Mouse (Mus musculus): Measurements from ENCODE around the gene Gm20075. TPM values are rescaled to one million over a fixed set of nuclear protein-coding genes. Genes with fewer than 3 reads are reported as not detected.
"Not testable (repeated sequence)": the region's sequence is repeated elsewhere in the genome, so short reads cannot be mapped to it uniquely, and the experiment has no call there.

The Gm20075 gene
- 10 to 100 TPM; 25.2 to 27.1 TPM for total RNA-seq (2021)
- long read RNA-seq, experiment 1: 0 reads
- long read RNA-seq, experiment 2, partial matches to known transcripts: 0 of 1 reads
- long read RNA-seq, experiment 2, other reads (novel, unspliced or antisense): 0 of 1 reads

DNA sequence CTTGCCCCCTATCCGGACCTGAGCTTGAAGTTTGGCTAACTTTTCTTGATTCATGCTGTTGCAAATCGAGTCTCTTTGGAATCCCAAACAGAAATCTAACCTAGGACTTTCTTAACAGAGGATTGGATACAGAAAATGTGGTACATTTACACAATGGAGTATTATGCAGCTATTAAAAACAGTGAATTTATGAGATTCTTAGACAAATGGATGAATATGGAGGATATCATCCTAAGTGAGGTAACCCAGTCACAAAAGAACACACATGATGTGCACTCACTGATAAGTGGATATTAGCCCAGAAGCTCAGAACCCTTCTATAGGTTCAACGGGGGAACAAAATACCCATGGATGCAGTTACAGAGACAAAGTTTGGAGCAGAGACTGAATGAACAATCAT lies at the start of gene Gm20075:
TSS of gene Gm20075 (minus strand) at position 101 of the 400 bp plus-strand sequence.
- intact Hi-C loops (cut with DNase I); H3K27ac ChIP-seq; DNase-seq (ENCODE audit: extremely low spot score in 1 of 2, low spot score in 2 of 2): not testable (repeated sequence)

DNA sequence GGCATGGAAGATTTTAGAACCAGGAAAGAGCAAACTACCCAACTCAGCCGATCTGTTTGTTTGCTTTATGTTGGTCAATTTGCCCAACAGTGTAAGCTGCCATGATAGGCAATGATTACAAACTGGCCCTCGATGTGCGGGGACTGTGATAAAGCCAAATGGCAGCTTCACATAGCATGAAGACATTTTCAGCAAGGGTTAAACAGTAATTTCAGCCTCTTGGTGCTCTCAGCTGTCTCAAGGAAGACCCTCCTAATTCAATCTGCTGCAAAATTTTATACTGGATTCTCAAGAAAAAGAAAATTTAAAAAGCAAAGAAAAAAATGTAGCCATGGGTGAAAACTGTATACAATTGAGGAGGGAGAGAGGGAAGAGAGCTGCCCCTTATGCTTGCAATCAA lies 47.9 kb upstream of the Gm20075 start:
- no peak overlapping the region for H3K4me3 ChIP-seq
- intact Hi-C loops (cut with DNase I): no loop called here
- DNase-seq (ENCODE audit: extremely low spot score in 1 of 2, low spot score in 2 of 2): no peak
- H3K27ac ChIP-seq: no peak overlapping the region
- TF ChIP-seq CTCF (IDR thresholded peaks at IDR 0.05): no peak

More for the DNA sequence above, at the start of gene Gm20075:
- H3K4me3 ChIP-seq: not testable (repeated sequence)

DNA sequence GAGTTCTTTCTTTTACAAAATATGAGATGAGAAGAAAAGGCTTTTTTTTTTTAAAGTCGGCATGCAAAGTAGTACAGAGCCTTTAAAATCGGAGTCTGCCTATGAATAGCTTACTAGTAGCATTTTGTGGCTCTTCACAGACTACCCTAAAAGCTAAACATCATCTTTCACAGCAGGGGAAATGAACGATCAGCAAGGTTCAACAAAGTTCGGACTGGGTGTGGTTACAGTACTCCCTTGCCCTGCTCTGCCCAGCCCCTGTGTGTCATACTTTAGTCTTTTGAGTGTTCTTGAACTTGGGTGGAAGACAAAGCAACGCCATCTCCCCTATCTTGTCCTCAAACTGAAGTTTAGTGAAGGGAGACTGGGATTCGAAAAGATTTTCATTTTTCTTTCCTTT lies 45.5 kb upstream of the Gm20075 start:
- Histone ChIP-seq H3K4me3 (no peak overlapping the region), H3K27ac (no peak overlapping the region)
- TF ChIP-seq CTCF (IDR thresholded peaks at IDR 0.05): no peak
- no peak for DNase-seq (ENCODE audit: extremely low spot score in 1 of 2, low spot score in 2 of 2)
- intact Hi-C loops (cut with DNase I): no loop called here

DNA sequence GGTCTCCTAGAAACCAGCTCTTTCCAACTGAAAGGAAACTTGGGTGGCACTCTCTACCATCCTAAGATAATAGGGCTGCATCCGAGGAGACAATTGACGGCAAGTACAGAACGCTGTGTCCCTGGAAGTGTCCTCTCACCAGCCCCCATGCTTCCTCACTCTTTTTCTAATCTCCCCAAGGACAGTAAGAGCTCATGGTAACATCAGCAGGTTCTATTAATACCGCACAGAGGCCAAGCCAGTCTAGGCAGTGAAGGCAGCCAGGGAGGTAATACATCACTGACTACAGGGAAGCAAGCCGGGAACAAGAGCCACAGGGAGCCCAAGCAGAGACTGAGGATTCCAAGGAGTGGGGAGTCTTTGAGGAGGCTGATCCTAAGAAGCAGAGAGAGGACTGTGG lies 43.8 kb upstream of the Gm20075 start:
- no peak for DNase-seq (ENCODE audit: extremely low spot score in 1 of 2, low spot score in 2 of 2)
- H3K4me3 ChIP-seq: no peak overlapping the region
- intact Hi-C loops (cut with DNase I): no loop called here
- no peak overlapping the region for H3K27ac ChIP-seq
- no peak for TF ChIP-seq CTCF (IDR thresholded peaks at IDR 0.05)

GRCm38 (mm10) chr13:96112711-96113110 lies 31.5 kb upstream of the Gm20075 start:
- no peak overlapping the region for H3K4me3 ChIP-seq
- no peak for TF ChIP-seq CTCF (IDR thresholded peaks at IDR 0.05)
- no peak for DNase-seq (ENCODE audit: extremely low spot score in 1 of 2, low spot score in 2 of 2)
- intact Hi-C loops (cut with DNase I): no loop called here
- H3K27ac ChIP-seq: no peak overlapping the region

DNA sequence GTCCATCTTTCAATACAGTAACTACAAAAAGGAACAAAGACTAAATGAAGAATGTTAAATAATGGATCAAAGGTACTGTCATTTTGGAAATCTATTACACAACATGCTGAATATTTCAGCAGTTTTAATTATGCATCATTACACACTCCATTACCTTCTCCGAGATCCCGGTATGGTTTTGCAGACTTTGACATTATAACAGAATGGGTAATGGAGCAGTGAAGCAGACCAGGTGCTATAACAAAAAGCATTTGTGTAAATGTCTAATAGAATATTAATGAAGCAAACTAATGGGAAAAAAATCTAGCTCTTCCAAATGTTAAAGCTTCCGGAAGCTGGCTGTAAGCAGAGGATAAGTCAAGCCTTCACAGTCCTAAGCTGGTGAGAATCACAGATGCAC lies 29.6 kb upstream of the Gm20075 start:
- TF ChIP-seq CTCF (IDR thresholded peaks at IDR 0.05): no peak
- DNase-seq (ENCODE audit: extremely low spot score in 1 of 2, low spot score in 2 of 2): no peak
- Histone ChIP-seq H3K27ac (no peak overlapping the region), H3K4me3 (no peak overlapping the region)
- intact Hi-C loops (cut with DNase I): no loop called here

DNA sequence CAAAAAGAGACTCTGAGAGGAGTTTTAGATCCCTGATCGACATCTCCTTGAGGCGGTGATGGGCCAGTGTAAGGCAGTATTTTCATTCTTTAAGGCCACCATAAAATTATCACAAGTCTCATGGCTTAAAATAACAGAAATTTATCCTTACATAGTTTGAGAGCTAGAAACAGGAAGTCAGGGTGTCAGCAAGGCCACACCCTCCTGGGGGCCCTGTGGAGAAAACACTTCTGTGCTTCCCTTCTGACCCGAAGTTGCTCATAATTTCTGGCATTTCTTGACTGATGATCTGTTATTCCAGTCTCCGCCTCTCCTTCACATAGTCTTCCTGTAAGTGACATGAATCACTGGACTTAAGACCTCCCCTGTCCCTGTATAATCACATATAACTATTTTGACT lies 25.2 kb upstream of the Gm20075 start:
- no peak for TF ChIP-seq CTCF (IDR thresholded peaks at IDR 0.05)
- intact Hi-C loops (cut with DNase I): no loop called here

GRCm38 (mm10) chr13:96090929-96091328 lies 9.8 kb upstream of the Gm20075 start:
- no peak overlapping the region for H3K27ac ChIP-seq
- TF ChIP-seq CTCF (IDR thresholded peaks at IDR 0.05): no peak
- intact Hi-C loops (cut with DNase I): no loop called here
- H3K4me3 ChIP-seq: no peak overlapping the region
- no peak for DNase-seq (ENCODE audit: extremely low spot score in 1 of 2, low spot score in 2 of 2)

More for the DNA sequence above, 25.2 kb upstream of the Gm20075 start:
- H3K4me3 ChIP-seq: no peak overlapping the region
- no peak for DNase-seq (ENCODE audit: extremely low spot score in 1 of 2, low spot score in 2 of 2)
- H3K27ac ChIP-seq: no peak overlapping the region

- no peak for TF ChIP-seq CTCF (IDR thresholded peaks at IDR 0.05)
- DNase-seq (ENCODE audit: extremely low spot score in 1 of 2, low spot score in 2 of 2): no peak
- intact Hi-C loops (cut with DNase I): no loop called here
- no peak overlapping the region for H3K4me3 ChIP-seq
- H3K27ac ChIP-seq: no peak overlapping the region
Measured at GRCm38 (mm10) chr13:96085581-96086302, 4.6 kb upstream of the Gm20075 start.

DNA sequence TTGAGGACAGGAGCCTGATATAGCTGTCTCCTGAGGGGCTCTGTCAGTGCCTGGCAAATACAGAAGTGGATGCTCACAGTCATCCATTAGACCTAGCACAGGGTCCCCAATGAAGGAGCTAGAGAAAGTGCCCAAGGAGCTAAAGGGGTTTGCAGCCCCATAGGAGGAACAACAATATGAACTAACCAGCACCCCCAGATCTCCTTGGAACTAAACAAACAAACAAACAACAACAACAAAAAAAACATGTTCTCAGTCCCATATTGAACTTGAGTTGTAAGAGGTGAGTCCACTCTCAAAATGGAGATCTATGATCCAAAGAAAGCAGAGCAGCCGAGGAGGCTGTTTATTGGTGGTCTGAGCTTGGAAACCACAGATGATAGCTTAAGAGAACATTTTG lies 578 bp upstream of the Gm20075 start, which contains the start of gene Gm17190:
TSS of gene Gm17190 (plus strand) at position 301 of the 400 bp plus-strand sequence.
- H3K4me3 ChIP-seq; DNase-seq (ENCODE audit: extremely low spot score in 1 of 2, low spot score in 2 of 2); H3K27ac ChIP-seq; intact Hi-C loops (cut with DNase I): not testable (repeated sequence)

GRCm38 (mm10) chr13:96073555-96073954 lies 7.6 kb downstream of the Gm20075 start:
- no peak overlapping the region for H3K27ac ChIP-seq
- DNase-seq (ENCODE audit: extremely low spot score in 1 of 2, low spot score in 2 of 2): no peak

DNA sequence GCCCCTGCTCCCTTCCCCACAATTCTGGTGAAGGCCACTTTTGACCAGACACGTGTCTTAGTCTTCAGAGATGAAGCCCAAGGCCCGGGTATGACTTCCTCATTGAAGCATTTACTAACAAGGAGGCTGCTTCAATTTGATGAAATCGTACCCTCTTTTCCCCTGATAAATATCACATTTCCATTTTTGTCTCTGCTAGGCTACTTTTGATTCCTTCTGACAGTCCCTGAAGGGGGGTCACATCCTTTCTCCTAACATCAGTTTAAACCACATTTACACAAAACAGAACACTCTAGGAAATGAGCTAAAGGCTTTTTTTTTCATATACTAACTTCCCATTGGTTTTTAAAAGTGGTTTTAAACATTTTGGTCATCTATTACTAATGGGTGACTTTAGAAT lies 28.4 kb downstream of the Gm20075 start:
- no peak overlapping the region for H3K4me3 ChIP-seq
- intact Hi-C loops (cut with DNase I): no loop called here
- DNase-seq (ENCODE audit: extremely low spot score in 1 of 2, low spot score in 2 of 2): no peak
- TF ChIP-seq CTCF (IDR thresholded peaks at IDR 0.05): no peak
- no peak overlapping the region for H3K27ac ChIP-seq

More at GRCm38 (mm10) chr13:96073555-96073954, 7.6 kb downstream of the Gm20075 start:
- H3K4me3 ChIP-seq: no peak overlapping the region
- no peak for TF ChIP-seq CTCF (IDR thresholded peaks at IDR 0.05)
- intact Hi-C loops (cut with DNase I): no loop called here

- H3K27ac ChIP-seq: no peak overlapping the region
- intact Hi-C loops (cut with DNase I): no loop called here
- no peak overlapping the region for H3K4me3 ChIP-seq
- TF ChIP-seq CTCF (IDR thresholded peaks at IDR 0.05): no peak
- no peak for DNase-seq (ENCODE audit: extremely low spot score in 1 of 2, low spot score in 2 of 2)
Measured at GRCm38 (mm10) chr13:96045396-96045795, 35.8 kb downstream of the Gm20075 start.
